In the genomic region with DNA sequence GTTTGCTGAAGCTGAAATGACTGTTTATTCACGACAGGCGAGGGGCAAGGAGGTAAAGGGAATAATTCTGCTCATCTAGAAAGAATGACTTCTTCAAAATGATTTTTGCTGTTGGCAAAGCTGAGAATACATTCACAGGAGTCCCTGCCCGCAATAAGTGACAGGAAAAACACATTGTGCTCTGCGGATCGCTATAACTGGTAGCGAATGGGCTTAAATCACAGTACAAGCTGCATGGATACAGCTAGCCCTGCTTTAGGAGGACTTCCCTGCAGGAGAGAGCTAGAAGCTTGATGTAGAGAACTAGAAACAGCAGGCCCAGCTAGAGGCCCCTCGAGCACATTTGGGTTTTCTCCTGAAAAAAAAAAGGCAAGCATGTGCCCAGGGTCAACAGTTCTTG, we compare ENCODE assay signal across 17 mouse cellular contexts.
DNase-seq lines count a peak whose midpoint lies in the region; ATAC-seq and TF ChIP-seq lines count a peak whose summit lies in the region.
"Had no signal": no experiment of that assay in that cellular context is flagged by ENCODE, and none has a peak within 500 bp of the region (broad histone marks: within the 10 kb centered on the region; RNA-seq: fewer than 3 reads in every experiment).

No protein-coding gene starts in this region.

- no peak for DNase-seq in forebrain, embryonic 11.5 days (ENCODE audit: low spot score)
- peak; percentile 32 to 57 for DNase-seq in layer of hippocampus, adult 18-20 months (ENCODE audit: low spot score in 2 of 2)
- no peak for DNase-seq in layer of hippocampus, adult 9-10 months (ENCODE audit: low spot score)
- DNase-seq in liver, postnatal 0 days = no peak
- DNase-seq in left cerebral cortex, postnatal 36 days (ENCODE audit: low spot score in 2 of 2) = peak; percentile 20 to 36
- DNase-seq: cerebellum, adult 11 months; embryo, embryonic 11 days; kidney, adult 11 months had no signal

- intact Hi-C loops in left cerebral cortex, postnatal 36 days (cut with DNase I) = loop anchor here (10.0 kb wide), 1 partner anchor 209 kb away; no protein-coding TSS in a partner anchor

- H3K4me2 ChIP-seq in forebrain, embryonic 16.5 days (ENCODE audit: low read length) = no peak overlapping the region
- no peak overlapping the region for H3K4me2 ChIP-seq in forebrain, embryonic 11.5 days (ENCODE audit: low read depth, low read length, severe bottlenecking)
- no peak overlapping the region for H3K4me2 ChIP-seq in liver, postnatal 0 days (ENCODE audit: low read depth, low read length)
- no peak overlapping the region for H3K4me2 ChIP-seq in liver, embryonic 12.5 days
- no peak overlapping the region for H3K4me2 ChIP-seq in heart, embryonic 11.5 days
- H3K4me2 ChIP-seq: liver, embryonic 11.5 days; lung, embryonic 15.5 days had no signal

- 0 out of 2 replicates have a peak overlapping the region, but pooled peaks have one; percentile 9 for H3K27ac ChIP-seq in forebrain, embryonic 16.5 days (ENCODE audit: low read length)
- no peak overlapping the region for H3K27ac ChIP-seq in forebrain, embryonic 11.5 days (ENCODE audit: low read depth, low read length)
- peak overlapping the region; percentile 58 for H3K27ac ChIP-seq in liver, postnatal 0 days (ENCODE audit: low read depth)
- no peak overlapping the region for H3K27ac ChIP-seq in liver, embryonic 12.5 days
- no peak overlapping the region for H3K27ac ChIP-seq in heart, embryonic 11.5 days (ENCODE audit: low read depth, low read length)
- H3K27ac ChIP-seq: heart, embryonic 10.5 days; lung, embryonic 15.5 days had no signal

- no peaks in the 10 kb centered on the region for H3K36me3 ChIP-seq in forebrain, embryonic 16.5 days (ENCODE audit: control insufficient read depth, insufficient read depth)
- no peaks in the 10 kb centered on the region for H3K36me3 ChIP-seq in forebrain, embryonic 11.5 days (ENCODE audit: control insufficient read depth, insufficient read depth, low read length)
- no peaks in the 10 kb centered on the region for H3K36me3 ChIP-seq in liver, postnatal 0 days (replicated peaks; ENCODE audit: insufficient read depth, low read length)
- no peaks in the 10 kb centered on the region for H3K36me3 ChIP-seq in liver, embryonic 12.5 days
- H3K36me3 ChIP-seq in heart, embryonic 11.5 days (ENCODE audit: control insufficient read depth, insufficient read depth, low read length) = no peaks in the 10 kb centered on the region
- H3K36me3 ChIP-seq: heart, embryonic 10.5 days; lung, embryonic 15.5 days had no signal

- 59% methylated on average over 7 of the region's 7 CpGs for WGBS in forebrain, embryonic 16.5 days
- 92% methylated on average over 7 of the region's 7 CpGs for WGBS in forebrain, embryonic 11.5 days
- WGBS in liver, postnatal 0 days (ENCODE audit: insufficient replicate concordance) = 82% methylated on average over 7 of the region's 7 CpGs
- WGBS in liver, embryonic 12.5 days (ENCODE audit: insufficient replicate concordance) = 76% methylated on average over 7 of the region's 7 CpGs
- 83% methylated on average over 7 of the region's 7 CpGs for WGBS in heart, embryonic 11.5 days (ENCODE audit: insufficient replicate concordance)

- no peak for TF ChIP-seq EP300 in liver, postnatal 0 days (IDR thresholded peaks at IDR 0.05; ENCODE audit: low read depth)

- no peak for TF ChIP-seq CTCF in liver, postnatal 0 days (IDR thresholded peaks at IDR 0.05; ENCODE audit: low read depth)

- no peak overlapping the region for H3K4me3 ChIP-seq in forebrain, embryonic 16.5 days (replicated peaks; ENCODE audit: low read length)
- H3K4me3 ChIP-seq in forebrain, embryonic 11.5 days (ENCODE audit: low read depth, low read length) = no peak overlapping the region
- H3K4me3 ChIP-seq in liver, postnatal 0 days (ENCODE audit: low read depth, low read length) = no peak overlapping the region
- no peak overlapping the region for H3K4me3 ChIP-seq in liver, embryonic 12.5 days
- no peak overlapping the region for H3K4me3 ChIP-seq in heart, embryonic 11.5 days (ENCODE audit: low read depth, low read length)
- H3K4me3 ChIP-seq: heart, embryonic 10.5 days; lung, embryonic 15.5 days had no signal

- no peaks in the 10 kb centered on the region for H3K27me3 ChIP-seq in forebrain, embryonic 16.5 days (replicated peaks; ENCODE audit: control insufficient read depth, insufficient read depth, low read length)
- H3K27me3 ChIP-seq in forebrain, embryonic 11.5 days (ENCODE audit: control insufficient read depth, insufficient read depth, low read length) = no peaks in the 10 kb centered on the region
- no peaks in the 10 kb centered on the region for H3K27me3 ChIP-seq in liver, postnatal 0 days (ENCODE audit: insufficient read depth, low read length)
- H3K27me3 ChIP-seq in liver, embryonic 12.5 days (replicated peaks) = no peaks in the 10 kb centered on the region
- H3K27me3 ChIP-seq in heart, embryonic 11.5 days (ENCODE audit: control insufficient read depth, insufficient read depth, low read length) = no peaks in the 10 kb centered on the region
- H3K27me3 ChIP-seq: lung, embryonic 15.5 days; Patski had no signal

- H3K9ac ChIP-seq in forebrain, embryonic 16.5 days (replicated peaks; ENCODE audit: low read depth, low read length) = no peak overlapping the region
- H3K9ac ChIP-seq in forebrain, embryonic 11.5 days (ENCODE audit: low read length) = no peak overlapping the region
- no peak overlapping the region for H3K9ac ChIP-seq in liver, postnatal 0 days (replicated peaks)
- no peak overlapping the region for H3K9ac ChIP-seq in liver, embryonic 12.5 days
- H3K9ac ChIP-seq in heart, embryonic 11.5 days (ENCODE audit: low read depth, low read length) = no peak overlapping the region
- H3K9ac ChIP-seq: lung, embryonic 15.5 days had no signal

- peaks cover 16% of the 10 kb centered on the region for H3K4me1 ChIP-seq in forebrain, embryonic 16.5 days (replicated peaks; ENCODE audit: control insufficient read depth, insufficient read depth, low read length)
- no peaks in the 10 kb centered on the region for H3K4me1 ChIP-seq in forebrain, embryonic 11.5 days (replicated peaks; ENCODE audit: control insufficient read depth, insufficient read depth, low read length)
- H3K4me1 ChIP-seq in liver, postnatal 0 days (ENCODE audit: insufficient read depth) = peaks cover 5% of the 10 kb centered on the region; the same call in 1 of the 2 replicates
- no peaks in the 10 kb centered on the region for H3K4me1 ChIP-seq in liver, embryonic 12.5 days
- 0 out of 2 replicates have a peak, but pooled peaks cover 4% of the 10 kb centered on the region for H3K4me1 ChIP-seq in heart, embryonic 11.5 days (ENCODE audit: control insufficient read depth, insufficient read depth, low read length)
- H3K4me1 ChIP-seq: lung, embryonic 15.5 days had no signal

- H3K9me3 ChIP-seq in forebrain, embryonic 16.5 days (ENCODE audit: control insufficient read depth, low read length) = 0 out of 2 replicates have a peak, but pooled peaks cover 2% of the 10 kb centered on the region
- H3K9me3 ChIP-seq in forebrain, embryonic 11.5 days (ENCODE audit: control insufficient read depth, low read length) = no peaks in the 10 kb centered on the region
- H3K9me3 ChIP-seq in liver, postnatal 0 days (ENCODE audit: low read length) = no peaks in the 10 kb centered on the region
- no peaks in the 10 kb centered on the region for H3K9me3 ChIP-seq in liver, embryonic 12.5 days (replicated peaks)
- no peaks in the 10 kb centered on the region; the same call in 1 of the 2 replicates for H3K9me3 ChIP-seq in heart, embryonic 11.5 days (replicated peaks; ENCODE audit: control insufficient read depth, low read length)
- H3K9me3 ChIP-seq: heart, embryonic 10.5 days had no signal

- ATAC-seq in forebrain, embryonic 16.5 days = peak; percentile 63; the same call in 1 of the 2 replicates
- ATAC-seq in forebrain, embryonic 11.5 days (replicated peaks; ENCODE audit: low FRiP score) = no peak
- ATAC-seq in liver, postnatal 0 days = no peak
- ATAC-seq in liver, embryonic 12.5 days = no peak
- ATAC-seq in heart, embryonic 11.5 days (replicated peaks; ENCODE audit: insufficient number of reproducible peaks, low FRiP score, low TSS enrichment) = no peak
- ATAC-seq: activated CD4-positive, CD25-positive, alpha-beta regulatory T cell, adult 4 months; CD4-positive, CD25-positive, alpha-beta regulatory T cell, adult 4 months; Patski had no signal

Comparison
In these comparisons a context has a peak if more than half of its experiments do, and no peak if none do; other contexts are left out.
1. H3K27ac ChIP-seq: peak in forebrain, embryonic 16.5 days (single experiment) and liver, postnatal 0 days (single experiment); none in forebrain, embryonic 11.5 days (single experiment), liver, embryonic 12.5 days (single experiment) and heart, embryonic 11.5 days (single experiment).
2. DNase-seq: peak in layer of hippocampus, adult 18-20 months (2 of 2) and left cerebral cortex, postnatal 36 days (2 of 2); none in forebrain, embryonic 11.5 days (single experiment), layer of hippocampus, adult 9-10 months (single experiment) and liver, postnatal 0 days (single experiment).